Mouse (Mus musculus): ENCODE measurements around the gene Gpr107.

The Gpr107 gene

GRCm38 (mm10) chr2:31194356-31195021, 42.4 kb downstream of the Gpr107 start:
- in situ Hi-C loops (cut with MboI, MseI), result loop anchor here (5.0 to 10.0 kb wide), 2 partner anchors 83 to 180 kb away; no protein-coding TSS in a partner anchor

GRCm38 (mm10) chr2:31198621-31199020, 46.5 kb downstream of the Gpr107 start:
- in situ Hi-C loops (cut with MboI, MseI), result loop anchor here (5.0 to 10.0 kb wide), 2 partner anchors 79 to 176 kb away; no protein-coding TSS in a partner anchor

- in situ Hi-C loops (cut with MboI, MseI), result no loop called here
Measured at GRCm38 (mm10) chr2:31200051-31200450, 47.9 kb downstream of the Gpr107 start.

GRCm38 (mm10) chr2:31201851-31202250, 49.7 kb downstream of the Gpr107 start:
- in situ Hi-C loops (cut with MboI, MseI), result no loop called here

GRCm38 (mm10) chr2:31202357-31202756, 50.2 kb downstream of the Gpr107 start:
- in situ Hi-C loops (cut with MboI, MseI), result no loop called here

GRCm38 (mm10) chr2:31202956-31203355, 50.8 kb downstream of the Gpr107 start:
- in situ Hi-C loops (cut with MboI, MseI), result no loop called here

- in situ Hi-C loops (cut with MboI, MseI), result no loop called here
Measured at GRCm38 (mm10) chr2:31204677-31205076, 52.6 kb downstream of the Gpr107 start.

- in situ Hi-C loops (cut with MboI, MseI), result no loop called here
Measured at GRCm38 (mm10) chr2:31206211-31206610, 54.1 kb downstream of the Gpr107 start.

- in situ Hi-C loops (cut with MboI, MseI), result no loop called here
Measured at GRCm38 (mm10) chr2:31206882-31207281, 54.8 kb downstream of the Gpr107 start.

GRCm38 (mm10) chr2:31208544-31209142, 56.5 kb downstream of the Gpr107 start:
- in situ Hi-C loops (cut with MboI, MseI), result no loop called here

GRCm38 (mm10) chr2:31209525-31209924, 57.4 kb downstream of the Gpr107 start:
- in situ Hi-C loops (cut with MboI, MseI), result no loop called here

- in situ Hi-C loops (cut with MboI, MseI), result no loop called here
Measured at GRCm38 (mm10) chr2:31210144-31210847, 58.2 kb downstream of the Gpr107 start.

GRCm38 (mm10) chr2:31211204-31211603, 59.1 kb downstream of the Gpr107 start:
- in situ Hi-C loops (cut with MboI, MseI), result no loop called here

- in situ Hi-C loops (cut with MboI, MseI), result no loop called here
Measured at GRCm38 (mm10) chr2:31214211-31214796, 62.2 kb downstream of the Gpr107 start.

GRCm38 (mm10) chr2:31218611-31219010, 66.5 kb downstream of the Gpr107 start:
- in situ Hi-C loops (cut with MboI, MseI), result no loop called here

- in situ Hi-C loops (cut with MboI, MseI), result no loop called here
Measured at GRCm38 (mm10) chr2:31219470-31219869, 67.4 kb downstream of the Gpr107 start.

GRCm38 (mm10) chr2:31220844-31221243, 68.7 kb downstream of the Gpr107 start:
- in situ Hi-C loops (cut with MboI, MseI), result no loop called here

- in situ Hi-C loops (cut with MboI, MseI), result no loop called here
Measured at GRCm38 (mm10) chr2:31221582-31221981, 69.5 kb downstream of the Gpr107 start.

- in situ Hi-C loops (cut with MboI, MseI), result no loop called here
Measured at GRCm38 (mm10) chr2:31228768-31229311, 76.7 kb downstream of the Gpr107 start.

GRCm38 (mm10) chr2:31239203-31239696, 87.1 kb downstream of the Gpr107 start:
- in situ Hi-C loops (cut with MboI, MseI), result no loop called here

GRCm38 (mm10) chr2:31239833-31240232, 87.7 kb downstream of the Gpr107 start:
- in situ Hi-C loops (cut with MboI, MseI), result no loop called here

GRCm38 (mm10) chr2:31241639-31242038, 89.5 kb downstream of the Gpr107 start:
- in situ Hi-C loops (cut with MboI, MseI), result no loop called here

All from regulatory T cell (primary cell).